Mouse (Mus musculus): ENCODE results near the gene Adgrl2. TPM values are rescaled to one million over a fixed set of nuclear protein-coding genes. Genes with fewer than 3 reads are reported as not detected.

Adgrl2 gene
- polyA plus RNA-seq, 1 experiment = 49.9 TPM

- DNase-seq (ENCODE audit: low spot score) = no peak
Observed at GRCm38 (mm10) chr3:148821632-148822031, 168.7 kb downstream of the Adgrl2 start.

GRCm38 (mm10) chr3:148819323-148820046 is 170.9 kb downstream of the Adgrl2 start:
- no peak for DNase-seq (ENCODE audit: low spot score)

GRCm38 (mm10) chr3:148818414-148819105 is 171.8 kb downstream of the Adgrl2 start:
- DNase-seq (ENCODE audit: low spot score) = no peak

- DNase-seq (ENCODE audit: low spot score) = no peak
Observed at GRCm38 (mm10) chr3:148817491-148817890, 172.9 kb downstream of the Adgrl2 start.

GRCm38 (mm10) chr3:148813121-148813520 is 177.2 kb downstream of the Adgrl2 start:
- DNase-seq (ENCODE audit: low spot score) = no peak

GRCm38 (mm10) chr3:148812059-148812458 is 178.3 kb downstream of the Adgrl2 start:
- no peak for DNase-seq (ENCODE audit: low spot score)

- DNase-seq (ENCODE audit: low spot score) = no peak
Observed at GRCm38 (mm10) chr3:148806977-148807376, 183.4 kb downstream of the Adgrl2 start.

GRCm38 (mm10) chr3:148793286-148793913 is 197.0 kb downstream of the Adgrl2 start:
- no peak for DNase-seq (ENCODE audit: low spot score)

GRCm38 (mm10) chr3:148770310-148770709 is 220.0 kb downstream of the Adgrl2 start:
- DNase-seq (ENCODE audit: low spot score) = no peak
